Mouse (Mus musculus) myocyte (in vitro differentiated cells): ENCODE measurements at regions not wholly inside any gene's neighbourhood (a gene's known extent, or its start where the extent isn't known, plus 50 kb on each side); places are given as distances from the start of the nearest gene placed in this dataset.

Experiments used
- H3K27me3 ChIP-seq: one replicate; pipeline ENCODE4 v1.6.1; 2011; ENCODE audit not compliant: control insufficient read depth, insufficient read depth, insufficient read length
- H3K36me3 ChIP-seq: one replicate; pipeline ENCODE4 v1.6.1; 2011; ENCODE audit not compliant: control insufficient read depth, insufficient read depth
- H3K4me2 ChIP-seq: one replicate; pipeline ENCODE4 v1.6.1; 2011; ENCODE audit warnings: low read depth, control low read depth
- H3K4me3 ChIP-seq: one replicate; pipeline ENCODE4 v1.5.1; 2011; ENCODE audit warnings: mild to moderate bottlenecking, control low read depth, moderate library complexity
- H3K79me2 ChIP-seq: one replicate; pipeline ENCODE4 v1.6.1; 2011; ENCODE audit not compliant: control insufficient read depth, insufficient read depth
- H3ac ChIP-seq: one replicate; pipeline ENCODE4 v1.6.1; 2011; ENCODE audit not compliant: control insufficient read depth, insufficient read length
- CEBPB ChIP-seq: IDR thresholded peaks from 2 replicates; pipeline ENCODE4 v1.6.1; 2011; ENCODE audit warnings: mild to moderate bottlenecking, moderate library complexity; ENCODE audit not compliant: poor library complexity, insufficient read depth, severe bottlenecking
- E2F4 ChIP-seq: IDR thresholded peaks from one replicate; pipeline ENCODE4 v1.6.1; 2011; ENCODE audit warnings: mild to moderate bottlenecking, control low read depth, moderate library complexity; ENCODE audit not compliant: insufficient read depth
- MAX ChIP-seq: IDR thresholded peaks from one replicate; pipeline ENCODE4 v1.6.1; 2011; ENCODE audit warnings: low read depth, mild to moderate bottlenecking, control low read depth
- MYOD1 ChIP-seq, 3 experiments: IDR thresholded peaks; one replicate each; pipeline ENCODE4 v1.6.1; 2011; ENCODE audit warnings: control low read depth in 2 of 3, low read depth in 2 of 3, mild to moderate bottlenecking in 2 of 3, moderate library complexity in 1 of 3; ENCODE audit not compliant: insufficient read length in 2 of 3, control insufficient read depth in 1 of 3
- MYOG ChIP-seq, 3 experiments: IDR thresholded peaks; one replicate each; pipeline ENCODE4 v1.6.1; 2011; ENCODE audit warnings: control low read depth in 2 of 3, low read depth in 2 of 3, mild to moderate bottlenecking in 2 of 3; ENCODE audit not compliant: insufficient read length in 2 of 3, control insufficient read depth in 1 of 3, insufficient read depth in 1 of 3
- POLR2A ChIP-seq: IDR thresholded peaks from one replicate; pipeline ENCODE4 v1.6.1; 2011; ENCODE audit warnings: low read depth, mild to moderate bottlenecking, control low read depth, moderate library complexity; ENCODE audit not compliant: insufficient read length
- POLR2AphosphoS2 ChIP-seq: IDR thresholded peaks from one replicate; pipeline ENCODE4 v1.6.1; 2011; ENCODE audit warnings: low read depth, control low read depth; ENCODE audit not compliant: insufficient read length
- REST ChIP-seq: IDR thresholded peaks from one replicate; pipeline ENCODE4 v1.6.1; 2011; ENCODE audit warnings: mild to moderate bottlenecking, control low read depth, moderate library complexity; ENCODE audit not compliant: insufficient read depth, insufficient read length
- SRF ChIP-seq: IDR thresholded peaks from one replicate; pipeline ENCODE4 v1.6.1; 2011; ENCODE audit warnings: low read depth; ENCODE audit not compliant: control insufficient read depth, insufficient read length
- TCF12 ChIP-seq: IDR thresholded peaks from one replicate; pipeline ENCODE4 v1.6.1; 2011; ENCODE audit warnings: mild to moderate bottlenecking, control low read depth; ENCODE audit not compliant: poor library complexity, insufficient read depth, severe bottlenecking
- TCF3 ChIP-seq: IDR thresholded peaks from one replicate; pipeline ENCODE4 v1.6.1; 2011; ENCODE audit warnings: low read depth, control low read depth; ENCODE audit not compliant: insufficient read length
- USF1 ChIP-seq: IDR thresholded peaks from one replicate; pipeline ENCODE4 v1.6.1; 2011; ENCODE audit warnings: low read depth, mild to moderate bottlenecking, control low read depth, moderate library complexity

- H3ac ChIP-seq: no peak overlapping the region
- no peaks in the 10 kb centered on the region for H3K27me3 ChIP-seq
- H3K79me2 ChIP-seq: no peaks in the 10 kb centered on the region
- H3K36me3 ChIP-seq: no peaks in the 10 kb centered on the region
- no peak overlapping the region for H3K4me2 ChIP-seq
- no peak for TF ChIP-seq TCF12
- TF ChIP-seq POLR2AphosphoS2: no peak
- TF ChIP-seq TCF3: no peak
- H3K4me3 ChIP-seq: no peak overlapping the region
Observed at GRCm38 (mm10) chr10:122193343-122193742, 96.2 kb upstream of the Rxylt1 start.

- H3K4me2 ChIP-seq: no peak overlapping the region
- TF ChIP-seq TCF12: no peak
- TF ChIP-seq POLR2A: no peak
- no peak for TF ChIP-seq USF1
- no peak for TF ChIP-seq MAX
- TF ChIP-seq MYOD1 (IDR thresholded peaks at IDR 0.05; ENCODE audit: control insufficient read depth in 1 of 3, insufficient read length in 2 of 3, low read depth in 2 of 3): no peak
- TF ChIP-seq CEBPB: no peak
- TF ChIP-seq POLR2AphosphoS2: no peak
- TF ChIP-seq E2F4: no peak
- no peak for TF ChIP-seq MYOG (IDR thresholded peaks at IDR 0.05; ENCODE audit: control insufficient read depth in 1 of 3, insufficient read depth in 1 of 3, insufficient read length in 2 of 3, low read depth in 2 of 3)
- H3K36me3 ChIP-seq: no peaks in the 10 kb centered on the region
- H3K4me3 ChIP-seq: no peak overlapping the region
- no peaks in the 10 kb centered on the region for H3K27me3 ChIP-seq
- H3ac ChIP-seq: no peak overlapping the region
- H3K79me2 ChIP-seq: no peaks in the 10 kb centered on the region
Observed at GRCm38 (mm10) chr10:122185152-122185745, 88.1 kb upstream of the Rxylt1 start.

DNA sequence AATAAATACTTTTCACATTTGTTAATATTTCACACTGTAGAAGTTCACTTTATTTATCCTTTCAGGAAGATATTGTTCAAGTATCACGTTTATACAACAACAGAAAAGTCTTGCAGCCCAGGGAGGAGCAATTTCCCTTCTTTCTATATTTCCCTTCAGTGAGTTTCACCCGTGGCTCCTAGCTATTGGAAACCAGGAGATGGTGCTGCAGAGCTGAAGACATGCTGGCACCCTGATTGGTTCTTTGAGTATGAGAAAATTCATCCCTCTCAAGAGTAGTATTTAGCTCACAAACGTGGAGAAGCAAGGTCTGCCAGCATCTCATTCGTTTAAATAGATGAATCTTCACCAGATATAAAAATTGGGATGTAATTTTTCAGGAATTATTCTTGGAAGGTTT is 85.9 kb upstream of the Rxylt1 start:
- TF ChIP-seq TCF12 (no peak), E2F4 (no peak), USF1 (no peak), MAX (no peak), POLR2AphosphoS2 (no peak), MYOD1 (IDR thresholded peaks at IDR 0.05; ENCODE audit: control insufficient read depth in 1 of 3, insufficient read length in 2 of 3, low read depth in 2 of 3) (no peak), REST (no peak), POLR2A (no peak), MYOG (IDR thresholded peaks at IDR 0.05; ENCODE audit: control insufficient read depth in 1 of 3, insufficient read depth in 1 of 3, insufficient read length in 2 of 3, low read depth in 2 of 3) (no peak), CEBPB (no peak), SRF (no peak), TCF3 (no peak)
- H3K4me2 ChIP-seq: no peak overlapping the region
- no peak overlapping the region for H3K4me3 ChIP-seq
- no peaks in the 10 kb centered on the region for H3K36me3 ChIP-seq
- no peaks in the 10 kb centered on the region for H3K27me3 ChIP-seq
- no peaks in the 10 kb centered on the region for H3K79me2 ChIP-seq
- no peak overlapping the region for H3ac ChIP-seq

DNA sequence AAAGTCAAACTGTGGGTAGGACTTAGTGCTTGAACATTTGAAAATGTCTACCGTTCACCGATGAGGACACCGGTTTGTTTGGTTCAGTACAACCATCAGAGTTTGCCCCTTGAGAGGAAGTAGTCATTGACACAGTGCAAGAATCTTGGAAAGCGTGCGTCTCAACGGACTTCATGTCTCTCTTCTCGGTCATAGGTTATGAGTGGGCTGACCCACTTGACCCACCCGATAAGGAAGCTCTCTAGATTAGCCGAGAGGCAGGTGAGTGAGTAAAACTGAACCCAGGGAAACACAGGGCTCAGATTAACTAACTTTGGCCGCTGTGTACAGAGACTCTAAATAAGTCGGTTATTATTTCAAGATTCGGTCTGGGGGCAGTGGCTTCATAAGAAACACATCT is 51.9 kb upstream of the Rxylt1 start:
- Histone ChIP-seq H3K79me2 (no peaks in the 10 kb centered on the region), H3K36me3 (no peaks in the 10 kb centered on the region), H3K4me2 (no peak overlapping the region), H3ac (no peak overlapping the region), H3K27me3 (no peaks in the 10 kb centered on the region), H3K4me3 (no peak overlapping the region)
- TF ChIP-seq MAX (no peak), TCF3 (no peak), SRF (no peak), REST (no peak), E2F4 (no peak), CEBPB (no peak), MYOD1 (IDR thresholded peaks at IDR 0.05; ENCODE audit: control insufficient read depth in 1 of 3, insufficient read length in 2 of 3, low read depth in 2 of 3) (no peak), POLR2AphosphoS2 (no peak), MYOG (IDR thresholded peaks at IDR 0.05; ENCODE audit: control insufficient read depth in 1 of 3, insufficient read depth in 1 of 3, insufficient read length in 2 of 3, low read depth in 2 of 3) (no peak), USF1 (no peak), POLR2A (no peak), TCF12 (no peak)

DNA sequence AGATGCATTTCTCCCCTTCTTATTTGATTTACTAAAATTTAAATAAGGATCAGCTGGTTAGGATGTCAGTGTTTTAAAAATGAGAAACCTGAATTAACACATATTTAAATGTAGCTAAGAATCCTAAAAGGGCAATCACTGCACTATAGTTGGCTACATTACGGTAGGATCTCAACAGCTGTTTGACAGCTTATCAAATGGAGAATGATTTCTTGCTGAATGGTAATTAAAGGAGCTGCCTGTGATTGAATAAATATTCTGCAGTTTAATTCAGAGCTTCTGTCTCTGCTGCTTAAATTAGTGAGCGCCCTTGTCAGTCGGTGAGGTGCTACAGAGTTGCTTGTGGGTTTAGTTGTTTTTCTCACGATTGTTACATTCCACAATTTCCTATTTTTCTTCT is 51.4 kb upstream of the Rxylt1 start:
- H3K79me2 ChIP-seq: no peaks in the 10 kb centered on the region
- no peak for TF ChIP-seq REST
- TF ChIP-seq POLR2AphosphoS2: no peak
- TF ChIP-seq USF1: no peak
- no peak for TF ChIP-seq MAX
- TF ChIP-seq MYOD1 (IDR thresholded peaks at IDR 0.05; ENCODE audit: control insufficient read depth in 1 of 3, insufficient read length in 2 of 3, low read depth in 2 of 3): no peak
- no peak for TF ChIP-seq TCF12
- no peak for TF ChIP-seq POLR2A
- no peak for TF ChIP-seq CEBPB
- no peak for TF ChIP-seq SRF
- TF ChIP-seq TCF3: no peak
- no peak for TF ChIP-seq E2F4
- TF ChIP-seq MYOG (IDR thresholded peaks at IDR 0.05; ENCODE audit: control insufficient read depth in 1 of 3, insufficient read depth in 1 of 3, insufficient read length in 2 of 3, low read depth in 2 of 3): no peak
- H3K4me2 ChIP-seq: no peak overlapping the region

More for the DNA sequence above, 51.4 kb upstream of the Rxylt1 start:
- Histone ChIP-seq H3K27me3 (no peaks in the 10 kb centered on the region), H3K36me3 (no peaks in the 10 kb centered on the region), H3K4me3 (no peak overlapping the region), H3ac (no peak overlapping the region)
